Mouse (Mus musculus) spleen, embryonic (tissue): ENCODE results near the gene Sema5a.

Experiments
- CTCF ChIA-PET: fragments of 350-600 bp; sonication (Branson Sonifier 250); formaldehyde crosslinking; loops from one replicate; lab custom pipeline; 2022; lab: Charles Lee

Sema5a gene

DNA sequence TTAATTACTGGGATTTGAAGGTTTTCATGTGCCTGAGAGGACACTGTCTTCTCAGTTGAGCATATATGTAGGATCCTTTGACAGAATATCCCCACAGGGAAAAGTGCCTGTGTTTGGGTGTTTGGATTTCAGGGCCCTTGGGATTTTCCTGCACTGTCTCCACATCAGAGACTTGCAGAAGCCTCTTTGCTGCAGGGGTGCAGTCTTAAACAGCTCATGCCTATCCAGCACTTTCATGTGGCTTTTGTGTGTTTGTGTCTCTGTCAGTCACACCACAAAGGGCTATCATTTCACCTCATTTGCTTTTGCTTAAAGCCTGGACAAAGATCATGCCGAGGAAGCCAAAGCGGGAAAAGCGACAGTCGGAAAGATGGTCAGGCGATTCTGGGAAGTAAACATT, 108.9 kb downstream of the Sema5a start:
- CTCF ChIA-PET: no interaction called here

DNA sequence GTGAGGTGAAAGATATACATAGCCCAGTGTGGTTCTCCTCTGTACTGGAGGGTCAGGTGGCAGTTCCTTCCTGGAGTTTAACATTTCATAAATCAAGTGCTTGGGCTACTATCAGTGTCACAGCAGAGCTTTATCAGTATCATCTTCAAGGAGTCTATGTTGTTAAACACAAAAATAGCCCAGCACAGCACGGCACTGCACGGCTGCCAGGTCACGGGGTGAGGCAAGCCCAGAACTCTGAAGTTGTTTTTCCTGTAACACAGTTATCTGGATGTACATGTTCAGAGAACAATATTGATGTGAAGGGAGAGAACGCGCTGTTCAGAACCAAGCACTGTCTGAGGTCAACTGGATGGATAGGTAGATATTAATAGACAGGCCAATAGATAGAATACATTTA, 112.2 kb downstream of the Sema5a start:
- CTCF ChIA-PET: no interaction called here

DNA sequence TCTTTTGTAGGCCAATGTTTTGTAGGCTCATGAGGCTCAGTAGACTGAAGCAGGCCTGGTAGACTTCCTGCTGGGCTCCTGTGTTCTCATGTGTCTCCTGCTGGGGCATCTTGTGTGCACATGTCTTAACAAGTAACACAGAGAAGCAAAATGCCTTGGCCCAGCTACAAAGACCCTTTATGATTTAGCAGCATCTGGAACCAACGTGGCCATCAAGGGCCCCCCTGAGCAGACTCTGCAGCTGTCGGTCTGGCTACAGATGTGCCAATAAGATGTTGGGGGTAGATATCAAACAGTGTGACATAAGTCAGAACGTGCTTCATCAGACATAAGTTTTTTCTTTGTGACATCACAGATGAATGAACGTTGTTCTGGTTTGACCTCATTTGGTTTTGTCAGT, 123.2 kb downstream of the Sema5a start:
- CTCF ChIA-PET: no interaction called here

DNA sequence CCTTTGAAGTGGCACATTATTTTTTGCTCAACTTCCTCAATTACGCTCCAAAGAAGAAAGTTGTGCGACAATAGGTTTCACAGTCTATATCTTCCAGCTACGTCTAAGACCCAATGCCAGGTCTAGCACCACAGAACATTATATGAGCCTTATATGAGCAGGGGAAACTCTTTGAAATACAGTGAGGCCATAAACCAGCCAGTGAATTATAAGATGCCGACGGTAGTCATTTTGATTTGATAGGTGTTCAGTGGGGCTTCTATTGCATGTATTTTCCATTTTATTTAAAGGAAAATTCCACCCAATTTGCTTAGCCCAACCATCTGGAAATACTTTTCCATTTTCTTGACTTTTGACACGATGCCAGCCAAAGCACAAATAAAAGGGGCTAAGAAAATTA, 126.3 kb downstream of the Sema5a start:
- CTCF ChIA-PET: no interaction called here

DNA sequence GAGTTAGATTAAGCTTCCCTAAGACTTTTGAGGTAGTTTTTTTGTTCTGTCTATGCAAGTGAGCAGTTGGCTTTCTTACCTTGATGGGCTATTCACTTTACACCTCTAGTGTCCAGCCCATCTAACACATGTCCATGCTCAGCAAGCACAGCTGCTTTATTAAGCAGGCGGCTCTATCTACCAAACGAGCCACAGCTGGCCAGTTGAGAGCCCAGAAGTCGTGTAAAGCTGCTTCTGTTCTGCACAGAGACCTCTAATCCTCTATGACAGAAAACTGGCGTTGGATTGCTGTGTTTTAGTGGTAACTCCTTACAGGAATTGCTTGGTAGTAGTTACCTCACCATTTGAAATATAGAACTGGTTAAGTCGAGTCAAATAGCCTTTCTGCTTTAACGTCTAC, 126.8 kb downstream of the Sema5a start:
- CTCF ChIA-PET: no interaction called here

DNA sequence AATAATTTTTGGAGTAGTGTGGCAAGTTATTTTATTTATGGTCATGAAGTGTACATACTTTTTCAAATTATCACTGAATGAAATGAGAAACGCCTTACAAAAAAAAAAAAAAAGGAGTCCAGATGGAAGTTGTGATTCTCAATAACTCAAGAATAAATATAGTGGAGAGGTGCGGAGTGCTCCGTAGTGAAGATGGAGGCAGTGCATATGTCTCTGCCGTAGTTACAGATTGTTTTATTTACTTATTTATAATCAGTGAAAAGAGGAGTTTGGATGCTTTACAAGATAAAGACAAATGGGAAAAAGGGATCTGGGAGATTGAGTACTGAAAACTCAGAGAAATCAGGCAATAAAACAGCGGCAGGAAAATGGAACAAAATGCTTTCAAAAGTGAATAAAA, 131.7 kb downstream of the Sema5a start:
- CTCF ChIA-PET: no interaction called here

DNA sequence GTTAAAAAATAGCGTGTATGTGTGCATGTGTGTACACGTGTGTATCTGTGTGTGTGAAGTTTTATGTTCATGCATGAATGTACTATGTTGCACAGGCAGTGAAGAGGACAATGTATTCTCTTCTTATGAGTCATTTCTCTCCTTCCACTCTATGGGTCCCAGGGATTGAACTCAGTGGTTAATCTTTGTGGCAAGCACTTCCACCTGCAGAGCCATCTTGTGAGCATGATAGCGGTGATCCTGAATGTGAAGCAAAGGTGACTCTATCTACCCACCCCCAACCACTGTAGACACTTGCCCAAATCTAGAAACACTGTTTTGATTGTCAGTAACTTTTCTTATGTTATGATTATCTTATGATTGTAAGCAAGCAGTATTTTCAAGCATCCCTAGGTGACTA, 133.2 kb downstream of the Sema5a start:
- CTCF ChIA-PET: no interaction called here

DNA sequence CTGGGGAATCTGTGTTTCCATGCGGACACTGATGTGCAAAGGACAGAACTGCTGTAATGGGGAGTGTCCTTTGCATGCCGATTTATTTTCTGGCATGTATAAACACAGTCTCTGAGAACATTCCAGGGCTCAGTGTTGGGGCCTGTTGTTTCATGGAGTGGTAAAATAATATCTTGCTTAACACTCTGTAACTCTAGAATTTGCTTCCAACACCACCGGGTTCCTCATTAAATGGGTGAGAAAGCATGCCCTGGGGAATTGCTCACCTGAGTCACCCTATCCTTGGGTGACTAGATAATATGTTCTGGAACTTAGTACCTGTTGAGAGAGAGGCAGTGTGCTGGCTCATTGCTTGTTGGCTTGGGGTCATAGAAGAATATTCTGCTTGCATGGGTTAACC, 135.7 kb downstream of the Sema5a start:
- CTCF ChIA-PET: no interaction called here

DNA sequence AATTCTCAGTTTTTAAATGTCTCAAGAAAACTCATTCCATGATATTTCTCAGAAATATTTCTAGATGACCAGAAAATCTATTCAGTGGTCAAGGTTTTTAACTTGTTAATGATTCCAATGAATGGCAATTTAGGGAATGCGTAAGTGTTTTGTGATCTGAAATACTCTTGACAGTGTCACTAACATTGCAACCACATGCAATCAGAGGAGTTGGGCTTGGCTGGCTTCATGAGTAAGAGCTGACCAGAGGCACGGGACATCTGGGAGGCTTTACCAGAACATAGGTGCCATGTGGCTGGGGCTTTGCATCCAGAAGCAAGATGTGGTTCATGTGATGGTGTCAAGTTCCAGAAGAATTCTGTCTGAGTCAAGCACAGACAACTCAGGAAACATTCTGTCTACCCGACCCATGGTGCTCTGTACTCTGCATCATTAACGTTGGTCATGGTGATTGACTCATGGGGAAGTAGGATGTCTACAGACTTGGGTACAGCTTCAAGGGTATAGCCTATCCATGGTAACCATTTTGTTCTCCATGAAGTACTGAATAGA, 138.4 kb downstream of the Sema5a start:
- CTCF ChIA-PET: no interaction called here

DNA sequence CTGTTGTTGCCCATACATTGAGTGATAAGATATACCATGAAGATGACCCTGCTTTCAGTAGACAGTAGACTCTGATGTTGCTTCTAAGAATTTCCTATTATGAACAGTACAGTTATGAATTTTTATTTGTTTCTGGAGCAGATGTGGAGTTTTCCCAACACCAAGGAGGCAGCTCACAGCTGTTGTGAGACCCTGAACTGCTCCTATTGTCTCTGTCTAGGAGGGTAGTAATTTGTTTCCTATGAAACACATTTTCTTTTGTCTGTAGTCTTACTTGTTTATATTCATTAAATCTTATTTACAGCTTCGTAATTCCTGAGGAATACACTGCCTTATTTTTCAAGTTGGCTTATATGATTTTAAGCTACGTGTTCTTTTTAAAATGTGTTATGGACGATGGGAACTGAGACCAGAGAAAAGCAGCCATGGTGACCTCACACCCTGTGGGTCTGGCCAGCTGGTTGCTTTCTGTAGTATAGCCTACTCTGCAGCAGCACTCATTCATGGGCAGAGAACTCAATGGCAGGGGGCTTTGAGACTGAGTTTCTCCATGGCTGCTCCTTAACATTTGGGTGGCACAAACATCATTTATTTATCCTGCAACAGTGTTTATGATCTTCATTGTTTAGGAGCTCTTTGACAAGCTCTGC, 151.8 kb downstream of the Sema5a start:
- CTCF ChIA-PET: no interaction called here

DNA sequence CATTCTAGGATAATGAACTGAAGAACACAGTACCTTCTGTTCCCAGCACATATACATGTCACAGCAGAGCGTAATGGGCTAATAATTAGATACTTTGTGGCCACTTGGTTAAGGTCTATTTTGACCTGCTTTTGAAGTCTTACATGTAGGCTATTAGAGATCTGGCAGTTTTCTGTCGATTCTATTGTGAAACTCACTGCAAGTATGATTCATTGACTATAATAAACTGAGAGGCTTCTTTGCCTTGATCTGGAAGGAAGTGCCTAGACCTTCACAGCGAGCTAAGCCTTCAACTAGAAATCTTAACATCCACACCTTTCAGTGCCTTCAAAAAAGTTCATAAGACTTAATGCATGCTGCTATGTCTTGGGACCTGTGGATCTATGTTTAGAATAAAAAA, 152.5 kb downstream of the Sema5a start:
- CTCF ChIA-PET: no interaction called here

DNA sequence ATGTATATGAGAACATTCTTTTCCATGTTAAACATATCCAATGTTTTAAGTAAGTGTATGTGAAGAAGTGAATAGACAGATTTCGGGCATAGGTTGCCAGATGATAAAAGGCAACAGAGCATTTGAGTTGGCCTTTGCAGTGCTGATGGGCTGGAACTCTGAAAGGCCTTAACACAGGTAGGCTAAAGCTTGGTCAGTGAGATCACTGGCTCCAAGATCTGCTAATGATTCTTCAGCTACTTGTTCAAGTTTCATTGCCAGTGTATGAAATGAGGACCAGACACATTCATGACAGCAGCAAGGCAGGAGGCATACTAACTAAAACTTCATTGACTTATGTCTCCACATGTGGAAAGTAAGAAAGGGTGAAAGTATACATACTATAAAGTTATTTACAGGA, 154.1 kb downstream of the Sema5a start:
- CTCF ChIA-PET: no interaction called here

DNA sequence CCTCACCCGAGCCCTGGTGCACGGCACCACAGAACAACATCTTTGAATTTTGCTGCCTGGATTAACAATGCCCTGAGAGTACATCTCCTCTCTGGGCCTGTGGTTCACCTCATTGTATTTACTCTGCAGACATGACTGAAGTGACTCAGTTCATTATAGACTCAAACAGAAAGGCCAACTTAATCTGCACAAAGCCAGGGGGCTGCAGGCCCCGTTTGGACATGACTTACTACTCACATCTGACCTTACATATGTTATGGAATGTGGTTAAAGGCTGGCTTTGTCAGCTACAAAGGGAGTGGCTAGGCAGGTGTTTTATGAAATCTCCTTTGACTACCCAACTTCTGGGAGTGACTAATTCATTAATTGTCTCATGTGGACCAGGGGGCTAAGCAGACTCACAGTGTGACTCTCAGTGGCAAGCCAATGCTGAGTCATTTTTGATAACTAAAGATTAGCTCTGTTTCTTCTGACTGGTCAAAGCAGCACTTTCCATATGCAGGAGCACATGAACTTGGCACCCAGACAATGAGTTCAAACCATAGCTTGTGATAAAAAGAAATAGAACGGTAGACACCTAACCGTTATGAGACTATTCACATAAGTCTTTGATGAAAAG, 157.4 kb downstream of the Sema5a start:
- CTCF ChIA-PET: no interaction called here

DNA sequence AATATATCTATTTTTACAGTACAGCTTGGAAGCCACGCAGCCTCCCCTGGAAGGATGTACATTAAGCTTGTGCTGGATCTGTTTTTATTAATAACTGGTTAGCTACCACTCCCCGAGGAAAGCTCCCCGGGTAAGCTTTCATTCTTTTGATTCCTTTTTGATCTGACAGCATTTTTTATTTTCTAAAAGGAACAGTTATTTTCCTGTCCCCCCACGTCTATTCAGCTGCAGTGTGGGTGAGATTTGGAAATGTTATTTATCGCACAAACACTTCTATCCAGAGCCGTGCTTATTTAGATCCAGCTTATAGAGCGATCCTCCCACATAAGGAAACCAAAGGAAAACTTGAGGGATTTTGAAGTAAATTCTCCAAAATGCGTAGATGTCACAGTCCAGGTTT, 158.7 kb downstream of the Sema5a start:
- CTCF ChIA-PET: no interaction called here

DNA sequence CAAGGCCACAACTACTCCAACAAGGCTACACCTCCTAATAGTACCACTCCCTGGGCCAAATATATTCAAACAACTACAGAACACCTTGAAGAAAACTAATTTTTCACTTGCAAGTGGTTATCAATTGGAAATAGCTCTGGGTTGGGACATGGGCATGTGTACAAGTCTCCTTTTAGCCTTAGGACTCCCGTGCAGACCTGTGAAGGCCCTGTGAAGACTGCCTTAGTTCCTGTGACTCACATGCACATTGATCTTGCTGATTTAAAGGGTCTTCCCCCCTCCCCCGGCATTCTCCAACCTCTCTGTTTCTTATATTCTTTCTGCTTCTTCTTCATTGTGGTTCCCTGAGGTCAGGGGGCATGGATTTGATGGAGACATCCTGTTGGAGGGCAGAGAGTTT, 161.8 kb downstream of the Sema5a start:
- CTCF ChIA-PET: no interaction called here

DNA sequence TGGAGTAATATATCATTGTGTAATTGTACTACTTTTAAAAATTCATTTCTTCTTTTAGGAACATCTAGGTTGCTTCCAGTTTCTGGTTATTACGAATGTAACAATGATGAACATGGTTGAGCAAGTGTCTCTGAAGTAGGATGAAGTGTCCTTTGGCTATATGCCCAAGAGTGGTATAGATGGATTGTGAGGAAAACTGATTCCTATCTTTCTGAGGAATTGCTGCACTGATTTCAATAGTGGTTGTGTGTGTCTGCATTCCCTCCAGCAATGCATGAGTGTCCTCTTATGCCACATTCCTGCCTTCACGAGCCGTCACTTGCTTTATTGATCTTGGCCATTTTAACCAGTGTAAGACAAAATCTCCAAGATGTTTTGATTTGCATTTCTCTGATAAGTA, 163.2 kb downstream of the Sema5a start:
- CTCF ChIA-PET: no interaction called here

DNA sequence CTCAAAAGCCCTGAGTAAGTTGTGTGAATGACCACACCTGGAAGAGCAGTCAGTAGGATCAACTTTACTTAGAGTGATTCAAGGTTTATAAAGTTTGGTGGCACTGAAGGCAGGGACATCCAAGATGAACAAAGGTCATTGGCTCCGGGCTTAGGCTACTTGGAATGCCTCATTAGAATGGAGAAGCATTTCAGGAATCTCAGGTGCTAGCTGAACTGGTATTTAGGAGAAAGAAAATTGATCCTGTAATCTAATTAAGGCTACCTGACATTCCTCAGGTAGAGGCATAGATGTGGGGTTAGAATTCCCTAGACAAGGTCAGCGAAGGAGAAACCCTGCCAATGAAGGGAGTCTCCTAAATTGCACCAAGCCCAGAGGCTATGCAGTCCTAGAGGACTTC, 171.7 kb downstream of the Sema5a start:
- CTCF ChIA-PET: no interaction called here

DNA sequence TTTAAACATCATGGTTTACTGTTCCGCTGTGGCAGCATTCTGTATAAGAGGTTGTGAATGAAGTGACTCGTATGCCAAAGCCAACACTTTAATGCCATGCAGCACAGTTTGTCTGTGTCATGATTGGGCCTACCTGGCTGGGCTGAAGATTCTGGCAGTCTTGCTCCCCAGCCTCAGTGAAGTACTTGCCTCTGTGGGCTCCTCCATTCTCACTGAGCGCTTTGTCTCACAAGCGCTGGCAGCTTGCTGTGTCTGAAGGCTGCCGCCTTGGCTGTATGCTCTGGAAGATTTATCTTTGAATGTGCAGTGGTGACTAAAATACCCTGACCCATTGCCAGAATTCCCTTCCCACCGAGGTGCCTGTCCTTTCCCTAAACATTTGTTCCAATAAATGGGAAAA, 178.0 kb downstream of the Sema5a start:
- CTCF ChIA-PET: no interaction called here

DNA sequence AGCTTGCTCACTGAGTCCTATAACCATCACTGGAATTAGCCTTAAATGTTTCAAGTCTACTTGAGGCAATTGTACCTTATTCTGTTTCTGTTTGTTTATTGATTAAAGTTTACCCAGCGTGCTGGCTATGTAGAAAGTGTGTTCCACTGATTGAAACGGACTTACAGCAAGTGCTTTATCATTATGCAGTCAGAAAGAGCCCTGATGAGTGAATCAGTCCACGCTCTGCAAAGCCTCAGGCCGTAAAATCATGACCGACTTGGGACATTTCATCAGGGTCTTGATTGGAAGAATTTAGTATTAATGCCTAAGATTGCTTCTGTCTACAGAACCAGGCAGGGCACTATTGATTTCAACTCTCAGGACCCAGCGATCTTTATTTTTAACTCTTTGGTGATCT, 178.5 kb downstream of the Sema5a start:
- CTCF ChIA-PET: no interaction called here

DNA sequence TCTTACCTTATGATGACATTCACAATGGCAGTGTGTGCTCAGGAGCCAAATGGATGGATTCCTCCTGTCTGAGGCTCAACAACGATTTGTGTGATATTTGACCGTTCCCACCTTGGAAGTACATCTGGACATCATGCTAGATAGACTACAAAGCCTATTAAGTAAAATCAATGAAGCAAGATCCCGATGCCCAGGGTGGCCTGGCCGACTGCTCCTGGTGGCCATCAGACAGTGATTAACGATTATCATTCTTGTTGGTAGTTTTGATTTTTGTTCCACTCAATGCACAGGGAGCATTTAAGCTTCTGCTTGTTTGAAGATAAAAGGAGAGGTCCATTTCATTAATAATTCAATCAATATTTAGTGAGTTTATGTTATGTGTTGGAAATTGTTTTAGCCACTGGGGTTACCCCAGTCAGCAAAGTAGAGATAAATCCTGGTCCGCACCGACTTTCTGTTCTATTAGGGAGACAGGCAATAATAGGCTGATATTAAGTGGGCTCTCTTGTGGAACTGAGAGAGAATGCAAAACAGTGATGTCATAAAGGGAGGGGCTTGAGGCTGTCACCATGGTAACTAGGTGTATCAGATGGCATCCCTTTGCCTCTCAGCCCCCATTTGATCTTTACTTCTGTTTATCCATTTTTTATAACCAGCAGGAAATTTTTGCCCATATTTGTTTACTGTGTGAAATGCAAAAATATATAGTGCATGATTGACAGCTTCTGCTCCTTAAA, 182.7 kb downstream of the Sema5a start:
- CTCF ChIA-PET: no interaction called here

DNA sequence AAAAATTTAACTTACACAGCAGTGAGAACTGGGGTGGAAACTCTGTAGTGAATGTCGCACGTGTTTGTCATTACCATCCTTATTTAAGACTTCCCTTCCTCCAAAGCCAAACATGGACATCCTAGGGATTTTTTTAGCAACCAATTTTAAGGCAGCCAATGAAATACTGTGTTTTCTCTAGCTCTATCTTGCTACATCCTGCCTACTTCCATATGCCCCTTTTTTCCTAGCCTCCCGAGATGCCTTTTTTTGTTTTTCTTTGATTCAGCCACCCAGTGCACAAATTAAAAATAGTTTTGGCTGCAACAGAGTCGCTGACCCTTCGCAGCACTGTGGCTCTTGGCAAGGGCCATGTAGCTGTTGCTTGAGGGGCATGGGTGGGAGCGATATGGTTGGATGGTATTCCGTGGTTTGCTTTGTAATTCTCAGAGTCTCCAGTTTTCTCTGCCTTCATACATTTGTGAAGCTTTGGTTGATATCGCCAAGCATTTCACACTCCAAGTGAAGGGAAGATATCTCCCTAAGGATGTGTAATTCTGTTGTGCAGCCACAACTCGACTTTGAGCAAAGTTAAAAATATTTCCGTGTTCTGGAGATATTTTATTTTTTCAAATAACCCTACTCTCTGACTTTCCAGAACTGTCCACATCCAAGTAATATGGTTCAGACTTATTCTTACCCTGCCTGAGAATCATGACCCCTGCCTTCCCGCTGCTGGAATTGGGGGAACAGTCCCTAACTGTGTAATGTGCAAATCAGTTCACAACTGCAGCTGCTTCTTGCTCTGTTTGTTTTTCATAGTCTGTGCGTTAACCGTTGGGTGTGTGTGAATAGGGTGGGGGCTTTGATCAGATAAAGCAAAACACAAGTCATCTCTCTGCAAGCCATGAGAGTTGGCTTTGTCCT, 188.6 kb downstream of the Sema5a start:
- CTCF ChIA-PET: no interaction called here

DNA sequence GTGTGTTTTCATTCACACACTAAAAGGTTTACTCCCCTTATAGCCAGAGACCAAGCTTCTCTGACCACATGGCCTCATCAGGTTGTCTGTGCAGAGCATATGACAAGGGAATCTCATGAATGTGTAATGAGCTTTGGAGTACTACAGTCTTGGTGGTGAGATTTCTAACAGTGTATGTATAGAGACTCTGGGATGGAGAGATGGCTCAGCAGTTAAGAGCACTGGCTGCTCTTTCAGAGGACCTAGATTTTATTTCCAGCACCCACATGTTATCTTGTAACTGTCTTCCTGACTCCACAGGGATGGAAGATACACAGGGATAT, 189.2 kb downstream of the Sema5a start:
- CTCF ChIA-PET: no interaction called here
